Mouse (Mus musculus): ENCODE results near the gene Trp63.
"Not testable (repeated sequence)": the region's sequence is repeated elsewhere in the genome, so short reads cannot be mapped to it uniquely, and the experiment has no call there.

Gene Trp63

GRCm38 (mm10) chr16:25683531-25684248 is at the start of gene Trp63:
Gene Trp63, plus strand, starts transcription at chr16:25683763.
- DNase-seq: no peak

- DNase-seq: not testable (repeated sequence)
Observed at GRCm38 (mm10) chr16:25644716-25645115, 38.8 kb upstream of the Trp63 start.

- no peak for DNase-seq
Observed at GRCm38 (mm10) chr16:25660510-25661235, 22.9 kb upstream of the Trp63 start.

GRCm38 (mm10) chr16:25663116-25663515 is 20.4 kb upstream of the Trp63 start:
- DNase-seq: no peak

GRCm38 (mm10) chr16:25673861-25674440 is 9.6 kb upstream of the Trp63 start:
- DNase-seq: no peak

- no peak for DNase-seq
Observed at GRCm38 (mm10) chr16:25680369-25680768, 3.2 kb upstream of the Trp63 start.

- no peak for DNase-seq
Observed at GRCm38 (mm10) chr16:25682533-25682932, 1.0 kb upstream of the Trp63 start.

GRCm38 (mm10) chr16:25684572-25684971 is 1.0 kb downstream of the Trp63 start:
- DNase-seq: no peak

- no peak for DNase-seq
Observed at GRCm38 (mm10) chr16:25690612-25691011, 7.0 kb downstream of the Trp63 start.

GRCm38 (mm10) chr16:25701252-25701651 is 17.7 kb downstream of the Trp63 start:
- no peak for DNase-seq

GRCm38 (mm10) chr16:25706260-25706659 is 22.7 kb downstream of the Trp63 start:
- no peak for DNase-seq

GRCm38 (mm10) chr16:25715790-25716189 is 32.2 kb downstream of the Trp63 start:
- no peak for DNase-seq

- no peak for DNase-seq
Observed at GRCm38 (mm10) chr16:25723131-25723530, 39.6 kb downstream of the Trp63 start.

- DNase-seq: no peak
Observed at GRCm38 (mm10) chr16:25727001-25727400, 43.4 kb downstream of the Trp63 start.

- DNase-seq: no peak
Observed at GRCm38 (mm10) chr16:25727957-25728506, 44.5 kb downstream of the Trp63 start.

- no peak for DNase-seq
Observed at GRCm38 (mm10) chr16:25736912-25737311, 53.3 kb downstream of the Trp63 start.

- no peak for DNase-seq
Observed at GRCm38 (mm10) chr16:25737623-25738050, 54.1 kb downstream of the Trp63 start.

GRCm38 (mm10) chr16:25746807-25747206 is 63.2 kb downstream of the Trp63 start:
- no peak for DNase-seq

GRCm38 (mm10) chr16:25751866-25752265 is 68.3 kb downstream of the Trp63 start:
- peak; percentile 18 for DNase-seq

- no peak for DNase-seq
Observed at GRCm38 (mm10) chr16:25758108-25758507, 74.5 kb downstream of the Trp63 start.

- no peak for DNase-seq
Observed at GRCm38 (mm10) chr16:25765549-25765948, 82.0 kb downstream of the Trp63 start.

GRCm38 (mm10) chr16:25774611-25775010 is 91.0 kb downstream of the Trp63 start:
- DNase-seq: no peak

- DNase-seq: no peak
Observed at GRCm38 (mm10) chr16:25777501-25777900, 93.9 kb downstream of the Trp63 start.

- no peak for DNase-seq
Observed at GRCm38 (mm10) chr16:25779964-25780363, 96.4 kb downstream of the Trp63 start.

All from kidney, adult 18-20 months (tissue).